Mouse (Mus musculus): ENCODE measurements around the gene Dctn3. TPM values are rescaled to one million over a fixed set of nuclear protein-coding genes. Genes with fewer than 3 reads are reported as not detected.
"Not testable (repeated sequence)": the region's sequence is repeated elsewhere in the genome, so short reads cannot be mapped to it uniquely, and the experiment has no call there.

Dctn3 gene
- total RNA-seq (2021) = 100 to 1,000 TPM; 115 to 123 TPM
- long read RNA-seq, experiment 1, transcript Dctn3-201 (7 exons, 973 nt) = major isoform, 47 of 51 reads
- long read RNA-seq, experiment 1, partial matches to known transcripts = 1 of 51 reads
- long read RNA-seq, experiment 1, other reads (novel, unspliced or antisense) = 3 of 51 reads
- long read RNA-seq, experiment 2, transcript Dctn3-201 (7 exons, 973 nt) = major isoform, 210 of 217 reads
- long read RNA-seq, experiment 2, partial matches to known transcripts = 2 of 217 reads
- long read RNA-seq, experiment 2, other reads (novel, unspliced or antisense) = 4 of 217 reads

DNA sequence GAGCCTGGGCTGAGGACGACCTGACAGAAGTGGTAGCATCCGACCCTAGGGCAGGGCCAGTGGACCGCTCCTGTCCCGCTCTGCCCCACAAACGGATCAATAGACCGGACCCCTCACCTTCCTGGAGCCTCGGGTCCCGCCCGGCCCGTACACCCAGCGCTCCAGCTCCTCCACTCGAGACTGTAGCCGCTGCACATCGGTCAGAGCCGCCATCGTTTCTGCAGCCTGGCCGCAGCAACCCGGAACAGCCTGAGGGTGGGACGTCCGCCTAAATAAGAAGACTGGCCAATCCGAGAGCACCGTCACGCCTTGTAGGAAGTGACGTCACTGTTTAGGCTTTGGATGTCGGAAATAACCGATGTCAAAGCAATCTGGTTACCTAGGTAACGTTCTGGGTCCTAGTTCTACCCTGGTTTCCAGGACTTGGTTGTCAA is at the start of gene Dctn3:
Gene Dctn3 (minus strand): TSS at position 253 of the 434 bp plus-strand sequence.
- peak; percentile 73 to 77 for DNase-seq (ENCODE audit: low spot score in 2 of 2)

DNA sequence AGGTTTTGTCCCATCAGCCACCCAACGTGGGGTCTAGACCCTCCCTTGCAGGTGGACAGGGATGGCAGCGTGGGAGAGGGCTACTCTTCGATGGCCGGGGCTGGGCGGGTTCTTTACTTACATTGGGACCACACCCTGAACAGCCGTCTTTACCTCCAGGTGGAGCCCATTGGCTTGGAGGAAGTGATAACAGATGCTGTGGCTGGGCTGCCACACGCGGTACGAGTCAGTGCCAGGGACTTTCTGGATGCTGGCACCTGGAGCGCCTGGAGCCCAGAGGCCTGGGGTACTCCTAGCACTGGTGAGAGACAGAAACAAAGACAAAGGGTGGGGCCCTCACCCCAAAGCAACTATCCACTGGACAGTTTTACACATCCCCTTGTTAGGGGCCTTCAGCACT is 44.3 kb upstream of the Dctn3 start:
- not testable (repeated sequence) for DNase-seq (ENCODE audit: low spot score in 2 of 2)

DNA sequence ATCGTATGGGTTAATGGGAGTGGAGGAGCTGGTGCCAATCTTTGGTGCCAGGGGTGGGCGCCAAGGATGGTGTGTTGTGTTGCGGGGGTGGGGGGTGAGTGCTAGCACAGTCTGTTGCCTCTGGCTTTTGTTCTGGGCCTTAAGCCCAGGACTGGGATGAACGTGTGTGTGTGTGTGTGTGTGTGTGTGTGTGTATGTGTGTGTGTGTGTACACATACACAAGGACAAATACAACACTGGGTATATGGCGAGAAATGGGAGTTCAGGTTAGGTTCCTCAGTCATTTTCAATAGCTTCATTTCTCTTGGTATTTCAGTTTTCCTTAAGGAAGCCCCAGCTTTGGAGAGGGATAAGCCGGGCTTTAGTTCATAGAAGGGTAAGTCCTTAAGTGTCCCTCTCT is 40.2 kb upstream of the Dctn3 start:
- DNase-seq (ENCODE audit: low spot score in 2 of 2) = not testable (repeated sequence)

GRCm38 (mm10) chr4:41762688-41763114 is 39.7 kb upstream of the Dctn3 start:
- peak in 1 of 2 experiments; percentile 50 for DNase-seq (ENCODE audit: low spot score in 2 of 2)

DNA sequence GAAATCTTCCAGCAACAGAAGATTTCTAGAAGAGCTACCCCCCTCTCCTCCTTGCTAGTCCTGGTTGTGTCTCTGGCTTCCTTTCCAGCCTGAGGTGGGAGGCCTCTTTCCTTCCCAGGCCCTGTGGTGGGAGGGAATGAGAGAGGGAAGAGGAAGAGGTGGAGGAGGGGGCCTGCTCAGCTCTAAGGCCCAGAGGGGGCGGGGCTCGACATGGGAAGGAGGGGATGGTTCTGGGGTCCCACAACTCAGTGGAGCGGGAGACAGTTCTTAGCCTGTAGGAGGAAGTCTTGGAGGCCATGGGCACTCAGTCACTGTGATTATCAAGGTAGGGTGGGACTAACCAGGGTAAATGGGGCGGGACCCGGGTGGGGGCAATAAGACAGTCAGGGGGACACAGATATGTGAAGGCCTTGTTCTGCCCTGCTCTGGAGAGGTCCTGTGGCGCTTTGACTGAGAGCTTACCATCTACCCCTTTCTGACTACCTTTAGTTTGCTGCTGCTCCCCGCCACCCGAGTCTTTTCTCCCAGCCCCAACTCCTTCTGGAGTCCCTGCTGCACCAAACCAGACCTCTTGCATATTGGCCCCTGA is 39.2 kb upstream of the Dctn3 start:
- peak in 1 of 2 experiments; percentile 18 for DNase-seq (ENCODE audit: low spot score in 2 of 2)

GRCm38 (mm10) chr4:41761680-41762079 is 38.7 kb upstream of the Dctn3 start:
- DNase-seq (ENCODE audit: low spot score in 2 of 2) = peak in 1 of 2 experiments; percentile 8

- DNase-seq (ENCODE audit: low spot score in 2 of 2) = peak in 1 of 2 experiments; percentile 20
These were observed 37.9 kb upstream of the Dctn3 start for GRCm38 (mm10) chr4:41760911-41761310.

DNA sequence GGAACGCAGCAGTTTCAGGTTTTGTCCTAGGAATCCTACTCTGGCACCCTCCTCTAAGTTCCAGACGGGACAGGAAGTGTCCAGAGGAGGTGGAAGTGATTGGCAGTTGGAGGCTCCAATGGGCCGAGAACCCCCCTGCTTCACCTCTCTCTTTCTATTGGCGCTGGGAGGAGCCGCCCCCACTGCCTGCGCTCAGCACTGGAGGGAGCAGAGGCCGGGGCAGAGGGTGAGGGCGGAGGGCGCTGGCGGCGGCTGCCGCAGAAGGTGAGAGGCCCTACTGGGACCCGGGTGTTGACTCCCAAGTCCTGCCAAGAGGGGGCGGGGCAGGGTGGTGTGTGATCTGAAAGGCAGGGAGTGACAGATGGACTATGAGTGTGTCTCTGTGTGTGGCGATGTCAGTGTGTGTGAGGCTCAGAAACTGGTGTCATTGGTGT is 37.3 kb upstream of the Dctn3 start:
- DNase-seq (ENCODE audit: low spot score in 2 of 2) = peak; percentile 81 to 85

- peak in 1 of 2 experiments; percentile 20 for DNase-seq (ENCODE audit: low spot score in 2 of 2)
These were observed 36.8 kb upstream of the Dctn3 start for GRCm38 (mm10) chr4:41759656-41760287.

DNA sequence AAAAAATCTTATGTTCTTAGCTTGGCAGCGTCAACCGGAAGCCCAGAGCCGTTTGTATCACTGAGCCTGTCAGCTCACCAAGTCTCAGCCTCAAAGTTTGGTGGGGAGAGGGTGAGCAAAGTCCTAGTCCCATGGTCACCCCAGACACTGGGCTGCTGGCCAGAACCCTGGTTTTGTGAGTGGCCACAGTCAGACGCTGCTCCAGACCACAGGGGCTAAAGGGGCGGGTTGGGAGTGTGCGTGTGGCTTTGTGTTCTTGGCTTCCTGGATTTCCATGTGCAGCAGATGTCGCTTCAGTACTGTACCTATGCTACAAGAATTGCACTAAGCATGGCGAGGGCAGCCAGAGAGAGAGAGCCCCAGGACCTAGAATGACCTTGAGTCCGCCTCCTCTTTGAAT is 36.2 kb upstream of the Dctn3 start:
- peak; percentile 23 to 31 for DNase-seq (ENCODE audit: low spot score in 2 of 2)

DNA sequence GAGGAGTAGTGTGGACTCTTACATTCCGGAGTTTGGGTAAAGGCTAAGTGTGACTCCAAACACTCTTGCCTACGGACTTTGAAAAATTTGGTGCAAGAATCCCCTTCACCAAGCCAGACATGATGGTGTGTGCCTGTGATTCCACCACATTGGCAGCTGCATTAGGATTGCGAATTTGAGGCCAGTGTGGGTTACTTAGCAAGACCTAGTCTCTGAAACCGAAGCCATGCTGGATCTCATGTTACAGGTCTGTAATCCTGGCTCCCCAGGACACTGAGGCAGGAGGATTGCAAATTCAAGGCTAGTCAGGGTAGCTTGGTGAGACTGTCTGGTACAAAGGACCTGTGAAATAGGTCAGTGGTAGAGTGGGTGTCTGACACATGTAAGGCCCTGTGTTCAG is 35.7 kb upstream of the Dctn3 start:
- peak in 1 of 2 experiments; percentile 16 for DNase-seq (ENCODE audit: low spot score in 2 of 2)

DNA sequence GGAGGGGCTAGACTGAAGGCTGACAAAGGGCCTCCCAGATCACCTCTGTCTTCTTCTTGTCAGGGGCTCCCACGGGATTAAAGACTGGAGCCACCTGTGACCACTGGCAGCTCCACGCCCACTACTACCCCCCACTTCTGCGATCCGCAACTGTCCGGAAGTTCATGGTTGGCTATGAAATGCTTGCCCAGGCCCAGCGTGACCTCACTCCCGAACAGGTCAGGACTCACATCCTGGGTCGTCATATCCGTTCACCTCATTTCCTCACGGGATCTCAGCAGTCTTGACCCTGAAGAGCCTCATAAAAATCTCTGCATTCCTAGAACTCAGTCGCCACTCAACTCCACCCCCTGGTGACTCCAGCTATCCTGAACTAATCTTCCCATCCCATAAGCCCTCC is 35.1 kb upstream of the Dctn3 start:
- no peak for DNase-seq (ENCODE audit: low spot score in 2 of 2)

DNA sequence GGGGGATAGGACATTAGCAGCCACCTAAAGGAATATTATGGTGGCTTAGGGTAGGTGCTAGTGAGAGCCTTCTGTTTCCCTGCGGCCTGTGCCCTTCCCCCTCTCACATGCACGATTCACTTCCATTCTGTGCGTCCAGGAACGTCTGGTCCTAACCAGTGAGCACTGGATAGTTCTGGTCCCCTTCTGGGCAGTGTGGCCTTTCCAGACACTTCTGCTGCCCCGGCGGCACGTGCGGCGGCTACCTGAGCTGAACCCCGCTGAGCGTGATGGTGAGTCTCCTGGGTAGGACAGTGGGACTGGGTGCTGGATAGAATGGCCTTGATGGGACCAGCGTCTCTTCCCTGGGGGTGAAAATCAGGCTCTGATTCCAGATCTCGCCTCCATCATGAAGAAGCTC is 34.4 kb upstream of the Dctn3 start:
- no peak for DNase-seq (ENCODE audit: low spot score in 2 of 2)

- no peak for DNase-seq (ENCODE audit: low spot score in 2 of 2)
These were observed 33.5 kb upstream of the Dctn3 start for GRCm38 (mm10) chr4:41756440-41756839.

- DNase-seq (ENCODE audit: low spot score in 2 of 2) = peak; percentile 86 to 88
These were observed 32.7 kb upstream of the Dctn3 start, which contains the start of gene Sigmar1 for GRCm38 (mm10) chr4:41755338-41756305. Gene Sigmar1 (minus strand): TSS chr4:41756157.

GRCm38 (mm10) chr4:41754797-41755337 is 31.9 kb upstream of the Dctn3 start, which contains the start of gene Galt:
Gene Galt (plus strand): TSS chr4:41755228.
- no peak for DNase-seq (ENCODE audit: low spot score in 2 of 2)

DNA sequence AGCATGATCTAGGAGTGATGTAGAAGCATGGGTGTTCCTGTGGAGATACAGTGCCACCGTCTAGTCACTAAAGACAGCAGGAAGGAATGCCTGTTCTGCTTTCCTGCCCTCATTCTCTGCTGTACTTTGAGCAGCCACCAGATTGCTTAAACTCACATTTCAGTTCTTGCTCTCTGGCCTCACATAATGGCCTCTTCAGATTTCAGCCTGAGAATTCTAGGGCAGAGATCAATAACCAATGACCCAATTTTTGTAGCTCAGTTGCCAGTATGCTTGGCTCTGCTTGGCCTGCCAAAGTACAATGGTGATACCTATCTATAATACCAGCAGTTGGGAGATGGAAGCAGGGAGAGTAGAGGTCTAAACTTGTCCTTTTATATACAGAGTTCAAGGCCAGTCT is 22.1 kb upstream of the Dctn3 start:
- DNase-seq (ENCODE audit: low spot score in 2 of 2) = no peak

DNA sequence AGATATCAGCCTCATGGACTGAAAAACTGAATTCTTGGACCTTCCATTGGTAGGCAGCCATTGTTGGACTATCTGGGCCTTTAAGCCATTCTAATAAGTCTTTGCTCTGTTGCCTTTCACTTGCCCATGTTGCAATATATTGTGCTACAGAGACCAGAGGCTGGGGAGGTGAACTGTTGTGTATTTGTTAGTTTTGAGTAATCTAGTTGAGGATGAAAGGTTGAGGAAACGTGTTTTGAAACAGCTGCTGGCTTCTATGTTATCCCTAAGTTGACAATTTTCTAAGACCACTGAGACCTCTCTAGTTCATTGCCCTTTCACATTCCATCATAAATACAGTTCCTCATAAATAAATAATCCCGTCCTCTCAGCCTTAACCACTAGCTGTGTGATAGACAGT is 21.2 kb upstream of the Dctn3 start:
- DNase-seq (ENCODE audit: low spot score in 2 of 2) = no peak

GRCm38 (mm10) chr4:41741158-41741560 is 18.2 kb upstream of the Dctn3 start:
- peak; percentile 86 to 93 for DNase-seq (ENCODE audit: low spot score in 2 of 2)

DNA sequence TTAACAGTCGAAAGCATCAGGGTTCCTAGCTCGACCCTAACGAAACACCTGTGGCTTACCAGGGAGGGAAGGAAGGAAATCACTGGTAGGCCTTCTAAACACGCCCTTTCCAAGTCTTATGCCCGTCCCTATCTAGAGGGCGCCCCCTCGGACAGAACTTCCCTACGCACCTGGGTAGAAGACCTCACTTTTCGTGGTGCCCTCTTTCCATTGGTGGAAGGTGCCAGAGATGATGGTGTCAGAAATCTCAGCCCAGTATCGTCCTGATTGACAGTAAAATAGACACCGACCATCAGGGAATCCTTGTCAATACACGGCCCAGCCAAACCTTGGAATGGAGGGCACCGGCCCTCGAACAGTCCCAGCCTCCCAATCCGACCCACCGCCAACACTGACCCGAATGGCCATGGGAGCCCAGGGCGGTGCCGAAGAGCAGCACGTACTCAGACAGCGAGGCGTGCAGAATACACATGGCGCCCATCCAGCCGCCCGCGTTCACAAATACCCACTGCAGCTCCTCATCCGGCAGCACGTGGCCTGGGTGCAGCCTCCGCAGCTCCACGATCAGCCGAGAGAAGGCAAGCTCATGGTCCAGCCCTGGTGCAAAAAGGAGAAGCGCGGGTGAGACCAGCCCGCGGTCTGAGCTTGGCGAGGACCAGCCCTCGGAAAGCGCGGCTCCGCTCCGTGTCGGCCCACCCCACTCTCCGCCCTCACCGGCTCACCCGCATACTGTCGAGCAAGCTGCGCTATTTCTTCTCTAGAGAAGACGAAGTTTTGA is 17.6 kb upstream of the Dctn3 start:
- no peak for DNase-seq (ENCODE audit: low spot score in 2 of 2)
